Mouse (Mus musculus): ENCODE results near the gene Emilin3.
A peak's percentile ranks its signal among the peaks of the same experiment; 100 is the strongest.

Emilin3 gene

GRCm38 (mm10) chr2:160872395-160872794, 39.7 kb downstream of the Emilin3 start:
- peak; percentile 74 for DNase-seq

- no peak for DNase-seq
These were observed 40.8 kb downstream of the Emilin3 start for GRCm38 (mm10) chr2:160871310-160871709.

- DNase-seq, result no peak
These were observed 42.7 kb downstream of the Emilin3 start for GRCm38 (mm10) chr2:160869446-160869845.

GRCm38 (mm10) chr2:160865266-160865665, 46.9 kb downstream of the Emilin3 start:
- peak; percentile 37 for DNase-seq

- DNase-seq, result no peak
These were observed 48.0 kb downstream of the Emilin3 start for GRCm38 (mm10) chr2:160864112-160864511.

- no peak for DNase-seq
These were observed 51.8 kb downstream of the Emilin3 start for GRCm38 (mm10) chr2:160860363-160860762.

Measured in cerebellum, adult 11 months (tissue).